Mouse (Mus musculus) kidney, embryonic 14.5 days (tissue): Measurements from ENCODE around the gene Sugt1. TPM values are rescaled to one million over a fixed set of nuclear protein-coding genes. Genes with fewer than 3 reads are reported as not detected.

Experiments
- ATAC-seq: fragments of 200-750 bp; cut with Nextera tagmentation; 2 replicates; pipeline ENCODE4 v1.8.0; 2017; ENCODE audit warnings: moderate number of reproducible peaks, mild to moderate bottlenecking, moderate TSS enrichment, moderate library complexity; ENCODE audit not compliant: low FRiP score, low TSS enrichment
- H3K27ac ChIP-seq: fragments of 300-500 bp; sonication (generic); 2 replicates; pipeline ENCODE4 v1.5.1; 2014; ENCODE audit warnings: low read depth, mild to moderate bottlenecking, low read length, moderate library complexity, mixed read lengths
- H3K27me3 ChIP-seq: fragments of 300-500 bp; sonication (generic); 2 replicates; pipeline ENCODE4 v1.6.1; 2014; ENCODE audit warnings: mild to moderate bottlenecking, low read length; ENCODE audit not compliant: control insufficient read depth, insufficient read depth
- H3K36me3 ChIP-seq: fragments of 300-500 bp; sonication (generic); 2 replicates; pipeline ENCODE4 v1.6.1; 2014; ENCODE audit warnings: low read length, mixed read lengths; ENCODE audit not compliant: control insufficient read depth, insufficient read depth
- H3K4me1 ChIP-seq: fragments of 300-500 bp; sonication (generic); 2 replicates; pipeline ENCODE4 v1.6.1; 2014; ENCODE audit warnings: low read length, mixed read lengths; ENCODE audit not compliant: control insufficient read depth, insufficient read depth
- H3K4me2 ChIP-seq: fragments of 300-500 bp; sonication (generic); replicated peaks from 2 replicates; pipeline ENCODE4 v1.6.1; 2014; ENCODE audit warnings: low read depth, mild to moderate bottlenecking, low read length
- H3K4me3 ChIP-seq: fragments of 300-500 bp; sonication (generic); 2 replicates; pipeline ENCODE4 v1.5.1; 2014; ENCODE audit warnings: mild to moderate bottlenecking, low read length
- H3K9ac ChIP-seq: fragments of 300-500 bp; sonication (generic); 2 replicates; pipeline ENCODE4 v1.6.1; 2014; ENCODE audit warnings: low read depth, mild to moderate bottlenecking, low read length, moderate library complexity
- H3K9me3 ChIP-seq: fragments of 300-500 bp; sonication (generic); 2 replicates; pipeline ENCODE4 v1.6.1; 2016; ENCODE audit warnings: low read length; ENCODE audit not compliant: control insufficient read depth
- WGBS: fragments of 180-500 bp; shearing (Covaris S2); extraction: QIAGEN DNeasy Blood & Tissue Kit; methylation state at CpG from one replicate; pipeline ENCODE4 v1.1.7; 2014; 5-methylcytosine and 5-hydroxymethylcytosine counted together
- polyA plus RNA-seq: library from polyadenylated mRNA; unstranded; fragments of >200 nt; fragmentation: Nextera tagmentation; extraction: Ambion mirVana; gene quantifications from 2 replicates; pipeline ENCODE4 v1.2.1, GENCODE M21; 2014

Gene Sugt1
- 135 and 166 TPM in 2 replicates for polyA plus RNA-seq

GRCm38 (mm10) chr14:79587139-79587851, at the start of gene Sugt1:
TSS of gene Sugt1 (plus strand) at chr14:79587691.
- under 1% methylated on average over 60 of the region's 60 CpGs for WGBS

GRCm38 (mm10) chr14:79537921-79538320, 49.6 kb upstream of the Sugt1 start:
- Histone ChIP-seq H3K9ac (no peak overlapping the region), H3K36me3 (no peaks in the 10 kb centered on the region; the same call in 1 of the 2 replicates), H3K9me3 (no peaks in the 10 kb centered on the region), H3K4me1 (no peaks in the 10 kb centered on the region), H3K27me3 (no peaks in the 10 kb centered on the region), H3K4me3 (no peak overlapping the region), H3K27ac (no peak overlapping the region), H3K4me2 (no peak overlapping the region)
- ATAC-seq, result no peak

More at GRCm38 (mm10) chr14:79587139-79587851, at the start of gene Sugt1:
- peak within 1 kb of the TSS; percentile 95 for H3K27ac ChIP-seq
- H3K4me3 ChIP-seq, result peak within 1 kb of the TSS; percentile 79
- ATAC-seq, result peak; percentile 99
- no peaks in the 10 kb centered on the region for H3K9me3 ChIP-seq
- peak within 1 kb of the TSS; percentile 71 for H3K9ac ChIP-seq
- H3K4me2 ChIP-seq, result peak within 1 kb of the TSS; percentile 83
- H3K27me3 ChIP-seq, result no peaks in the 10 kb centered on the region
- H3K36me3 ChIP-seq, result no peaks in the 10 kb centered on the region; the same call in 1 of the 2 replicates
- H3K4me1 ChIP-seq, result peaks cover 8% of the 10 kb centered on the region

GRCm38 (mm10) chr14:79541606-79542005, 45.9 kb upstream of the Sugt1 start:
- Histone ChIP-seq H3K27me3 (no peaks in the 10 kb centered on the region), H3K4me1 (no peaks in the 10 kb centered on the region), H3K9me3 (no peaks in the 10 kb centered on the region), H3K4me3 (no peak overlapping the region), H3K4me2 (no peak overlapping the region), H3K27ac (no peak overlapping the region), H3K36me3 (no peaks in the 10 kb centered on the region; the same call in 1 of the 2 replicates), H3K9ac (no peak overlapping the region)
- ATAC-seq, result no peak

GRCm38 (mm10) chr14:79549343-79549742, 38.1 kb upstream of the Sugt1 start:
- Histone ChIP-seq H3K9ac (no peak overlapping the region), H3K4me2 (no peak overlapping the region), H3K4me1 (no peaks in the 10 kb centered on the region), H3K27ac (no peak overlapping the region), H3K9me3 (no peaks in the 10 kb centered on the region), H3K36me3 (no peaks in the 10 kb centered on the region), H3K27me3 (no peaks in the 10 kb centered on the region), H3K4me3 (no peak overlapping the region)
- ATAC-seq, result no peak
- 71% methylated on average over 7 of the region's 7 CpGs for WGBS

- Histone ChIP-seq H3K9me3 (no peaks in the 10 kb centered on the region), H3K4me3 (no peak overlapping the region), H3K4me1 (no peaks in the 10 kb centered on the region), H3K4me2 (no peak overlapping the region), H3K27ac (no peak overlapping the region), H3K27me3 (no peaks in the 10 kb centered on the region), H3K36me3 (no peaks in the 10 kb centered on the region), H3K9ac (no peak overlapping the region)
- 77% methylated on average over 2 of the region's 2 CpGs for WGBS
- no peak for ATAC-seq
Measured at GRCm38 (mm10) chr14:79551929-79552328, 35.6 kb upstream of the Sugt1 start.

- H3K27ac ChIP-seq, result no peak overlapping the region
- WGBS, result 95% methylated on average over 1 of the region's 1 CpGs
- H3K27me3 ChIP-seq, result no peaks in the 10 kb centered on the region
- no peak overlapping the region for H3K9ac ChIP-seq
- no peak for ATAC-seq
- no peaks in the 10 kb centered on the region for H3K4me1 ChIP-seq
- no peak overlapping the region for H3K4me2 ChIP-seq
- no peak overlapping the region for H3K4me3 ChIP-seq
- H3K9me3 ChIP-seq, result no peaks in the 10 kb centered on the region
- H3K36me3 ChIP-seq, result no peaks in the 10 kb centered on the region
Measured at GRCm38 (mm10) chr14:79552854-79553253, 34.6 kb upstream of the Sugt1 start.

- no peak overlapping the region for H3K27ac ChIP-seq
- no peaks in the 10 kb centered on the region for H3K4me1 ChIP-seq
- WGBS, result 85% methylated on average over 1 of the region's 1 CpGs
- H3K9ac ChIP-seq, result no peak overlapping the region
- H3K4me2 ChIP-seq, result no peak overlapping the region
- no peaks in the 10 kb centered on the region for H3K27me3 ChIP-seq
- H3K36me3 ChIP-seq, result peaks cover 6% of the 10 kb centered on the region; the same call in 1 of the 2 replicates
- no peak overlapping the region for H3K4me3 ChIP-seq
- ATAC-seq, result no peak
- H3K9me3 ChIP-seq, result no peaks in the 10 kb centered on the region
Measured at GRCm38 (mm10) chr14:79557796-79558195, 29.7 kb upstream of the Sugt1 start.

GRCm38 (mm10) chr14:79562745-79563144, 24.7 kb upstream of the Sugt1 start:
- H3K4me2 ChIP-seq, result no peak overlapping the region
- peak; percentile 43; the same call in 1 of the 2 replicates for ATAC-seq
- peaks cover 6% of the 10 kb centered on the region; the same call in 1 of the 2 replicates for H3K36me3 ChIP-seq
- no peak overlapping the region for H3K9ac ChIP-seq
- H3K27ac ChIP-seq, result no peak overlapping the region
- no peaks in the 10 kb centered on the region for H3K9me3 ChIP-seq
- H3K27me3 ChIP-seq, result no peaks in the 10 kb centered on the region
- H3K4me3 ChIP-seq, result no peak overlapping the region
- 28% methylated on average over 5 of the region's 5 CpGs for WGBS
- H3K4me1 ChIP-seq, result no peaks in the 10 kb centered on the region

- H3K27me3 ChIP-seq, result no peaks in the 10 kb centered on the region
- H3K4me2 ChIP-seq, result no peak overlapping the region
- ATAC-seq, result no peak
- no peaks in the 10 kb centered on the region for H3K4me1 ChIP-seq
- no peaks in the 10 kb centered on the region for H3K9me3 ChIP-seq
- H3K4me3 ChIP-seq, result no peak overlapping the region
- 64% methylated on average over 6 of the region's 6 CpGs for WGBS
- peaks cover 8% of the 10 kb centered on the region; the same call in 1 of the 2 replicates for H3K36me3 ChIP-seq
- H3K27ac ChIP-seq, result no peak overlapping the region
- no peak overlapping the region for H3K9ac ChIP-seq
Measured at GRCm38 (mm10) chr14:79564784-79565183, 22.7 kb upstream of the Sugt1 start.
